Mouse (Mus musculus) intestine, postnatal 0 days (tissue): ENCODE data around the gene Slc44a2. TPM values are rescaled to one million over a fixed set of nuclear protein-coding genes. Genes with fewer than 3 reads are reported as not detected.
A peak's percentile ranks its signal among the peaks of the same experiment; 100 is the strongest.

Experiments used
- ATAC-seq: fragments of 200-750 bp; cut with Nextera tagmentation; 2 replicates; pipeline ENCODE4 v1.8.0; 2017; ENCODE audit warnings: mild to moderate bottlenecking, moderate TSS enrichment, moderate library complexity
- H3K27ac ChIP-seq: fragments of 300-500 bp; sonication (generic); 2 replicates; pipeline ENCODE4 v1.5.1; 2014; ENCODE audit warnings: mild to moderate bottlenecking, low read depth, low read length, moderate library complexity
- H3K27me3 ChIP-seq: fragments of 300-500 bp; sonication (generic); replicated peaks from 2 replicates; pipeline ENCODE4 v1.6.1; 2014; ENCODE audit warnings: low read length, mixed read lengths; ENCODE audit not compliant: control insufficient read depth, insufficient read depth
- H3K36me3 ChIP-seq: fragments of 300-500 bp; sonication (generic); 2 replicates; pipeline ENCODE4 v1.6.1; 2014; ENCODE audit warnings: mild to moderate bottlenecking, moderate library complexity; ENCODE audit not compliant: control insufficient read depth, insufficient read depth
- H3K4me1 ChIP-seq: fragments of 300-500 bp; sonication (generic); replicated peaks from 2 replicates; pipeline ENCODE4 v1.6.1; 2014; ENCODE audit warnings: antibody characterized with exemption, low read length, mixed read lengths; ENCODE audit not compliant: control insufficient read depth, insufficient read depth
- H3K4me2 ChIP-seq: fragments of 300-500 bp; sonication (generic); replicated peaks from 2 replicates; pipeline ENCODE4 v1.6.1; 2014; ENCODE audit warnings: low read depth, mild to moderate bottlenecking, moderate library complexity
- H3K4me3 ChIP-seq: fragments of 300-500 bp; sonication (generic); 2 replicates; pipeline ENCODE4 v1.5.1; 2014; ENCODE audit warnings: low read depth, low read length
- H3K9ac ChIP-seq: fragments of 300-500 bp; sonication (generic); 2 replicates; pipeline ENCODE4 v1.6.1; 2014; ENCODE audit warnings: mild to moderate bottlenecking, low read depth, low read length
- H3K9me3 ChIP-seq: fragments of 300-500 bp; sonication (generic); 2 replicates; pipeline ENCODE4 v1.6.1; 2016; ENCODE audit warnings: mixed run types; ENCODE audit not compliant: control insufficient read depth
- CTCF ChIP-seq: sonication (generic); IDR thresholded peaks from 2 replicates; pipeline ENCODE4 v1.5.1; 2016; ENCODE audit warnings: low read depth, mild to moderate bottlenecking, control low read depth, antibody characterized with exemption, moderate library complexity
- WGBS: fragments of 180-500 bp; shearing (Covaris S2); extraction: QIAGEN DNeasy Blood & Tissue Kit; methylation state at CpG from one replicate; pipeline ENCODE4 v1.1.7; 2014; 5-methylcytosine and 5-hydroxymethylcytosine counted together
- polyA plus RNA-seq: library from polyadenylated mRNA; unstranded; fragments of >200 nt; fragmentation: Nextera tagmentation; extraction: Ambion mirVana; gene quantifications from 2 replicates; pipeline ENCODE4 v1.2.1, GENCODE M21; 2015

Slc44a2 gene
- polyA plus RNA-seq, 1 experiment from 2014 or later: 13.3 TPM

DNA sequence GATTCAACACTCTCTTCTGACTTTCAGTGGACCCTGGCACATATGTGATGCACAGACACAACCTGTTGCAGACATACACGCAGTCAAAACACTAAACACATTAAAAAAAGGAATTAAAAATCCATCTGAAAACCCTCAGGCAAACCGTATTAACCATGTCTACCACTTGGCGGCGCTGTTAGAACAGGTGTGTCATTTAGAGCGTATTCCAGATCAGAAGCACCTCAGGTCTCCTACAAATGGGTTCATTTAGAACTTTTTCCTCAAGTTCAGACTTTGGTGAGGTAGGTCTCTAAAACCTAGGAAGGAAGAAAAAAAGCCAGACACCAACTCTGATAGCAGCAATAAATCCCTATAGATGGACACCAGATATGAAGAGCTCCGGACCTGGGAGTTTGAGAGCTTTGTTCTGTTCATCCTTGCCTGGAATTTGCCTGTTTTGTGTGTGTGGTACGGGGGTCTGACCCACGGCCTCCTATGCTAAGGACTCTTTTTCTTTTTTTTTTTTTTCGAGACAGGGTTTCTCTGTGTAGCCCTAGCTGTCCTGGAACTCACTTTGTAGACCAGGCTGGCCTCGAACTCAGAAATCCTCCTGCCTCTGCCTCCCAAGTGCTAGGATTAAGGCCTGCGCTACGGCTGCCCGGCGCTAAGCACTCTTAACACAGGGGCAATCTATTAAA, 46.2 kb downstream of the Slc44a2 start:
- peak; percentile 85 for TF ChIP-seq CTCF
- peak; percentile 2; the same call in 1 of the 2 replicates for ATAC-seq
- H3K27ac ChIP-seq: peak overlapping the region; percentile 24; the same call in 1 of the 2 replicates
- 29% methylated on average over 14 of the region's 14 CpGs for WGBS
- H3K4me2 ChIP-seq: peak overlapping the region; percentile 60
- H3K4me1 ChIP-seq: no peaks in the 10 kb centered on the region
- peak overlapping the region; percentile 25 for H3K4me3 ChIP-seq
- no peaks in the 10 kb centered on the region for H3K27me3 ChIP-seq
- H3K9me3 ChIP-seq: no peaks in the 10 kb centered on the region
- no peak overlapping the region for H3K9ac ChIP-seq
- no peaks in the 10 kb centered on the region for H3K36me3 ChIP-seq

DNA sequence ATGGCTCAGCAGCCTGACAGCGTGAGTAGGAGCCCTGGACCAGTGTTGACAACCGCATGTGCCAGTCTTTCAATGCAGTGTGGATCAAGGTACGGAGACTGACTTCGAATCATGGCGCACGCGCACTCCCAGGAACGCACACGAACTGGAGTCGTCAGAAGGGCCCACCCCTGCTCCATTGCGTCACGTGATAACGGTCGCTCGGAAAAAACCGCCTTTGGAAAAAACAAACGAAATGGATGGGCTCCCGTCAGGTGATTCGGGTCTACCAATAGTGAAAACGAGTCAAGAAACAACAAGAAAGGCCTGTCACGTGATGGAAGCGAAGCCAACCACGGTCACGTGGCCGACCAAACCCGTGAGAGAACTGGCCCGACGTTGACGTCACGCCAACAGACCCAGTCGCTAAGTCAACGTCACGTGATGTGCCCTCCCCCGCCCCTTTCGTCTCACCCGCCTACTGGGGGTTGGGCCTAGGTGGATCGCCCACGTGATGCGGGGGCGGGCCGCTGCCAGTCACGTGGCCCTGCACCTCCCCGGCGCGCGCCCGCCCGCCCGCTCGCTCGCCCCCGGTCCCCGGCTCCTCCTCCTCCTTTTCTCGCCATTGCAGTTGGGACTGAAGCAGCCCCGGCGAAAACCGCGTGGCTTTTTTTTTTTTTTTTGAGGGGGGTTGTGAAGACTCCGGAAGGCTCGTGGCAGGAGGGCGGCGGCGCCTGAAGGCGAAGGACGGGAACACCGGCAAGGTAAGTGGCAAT, 47.0 kb downstream of the Slc44a2 start, which contains the start of gene Ilf3:
Gene Ilf3, plus strand, starts transcription at position 515 of the 755 bp plus-strand sequence.
- peak within 1 kb of the TSS; percentile 70 for H3K9ac ChIP-seq
- WGBS: 1% methylated on average over 66 of the region's 66 CpGs
- no peaks in the 10 kb centered on the region for H3K36me3 ChIP-seq
- H3K4me2 ChIP-seq: peak within 1 kb of the TSS; percentile 77
- no peaks in the 10 kb centered on the region for H3K4me1 ChIP-seq
- H3K27me3 ChIP-seq: no peaks in the 10 kb centered on the region
- peak within 1 kb of the TSS; percentile 78 for H3K4me3 ChIP-seq
- no peak for TF ChIP-seq CTCF
- ATAC-seq: peak; percentile 89
- no peaks in the 10 kb centered on the region for H3K9me3 ChIP-seq
- peak within 1 kb of the TSS; percentile 54 for H3K27ac ChIP-seq

DNA sequence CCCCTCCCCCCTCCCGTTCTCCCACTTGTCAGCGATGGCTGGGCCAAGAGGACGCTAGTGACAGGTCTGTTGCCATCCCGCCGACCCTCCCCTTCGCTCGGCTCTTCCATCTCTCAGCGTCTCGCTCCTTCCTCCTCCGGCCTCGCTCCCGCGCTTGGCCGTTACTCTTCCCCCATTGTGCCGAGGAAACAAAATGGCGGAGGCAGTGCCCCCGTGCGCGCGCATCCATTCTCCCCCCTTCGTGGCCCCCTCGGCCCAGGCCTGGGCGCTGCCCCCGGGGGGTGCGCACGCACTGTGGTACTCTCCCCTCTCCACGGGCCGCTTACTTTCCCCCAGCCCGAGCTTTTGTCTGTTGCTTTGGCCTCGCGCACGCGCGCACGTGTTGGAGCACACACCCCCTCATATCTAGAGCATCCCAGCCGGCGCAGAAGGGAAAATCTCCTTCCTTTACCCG, 47.7 kb downstream of the Slc44a2 start:
- H3K9ac ChIP-seq: peak overlapping the region; percentile 70
- peak overlapping the region; percentile 54 for H3K27ac ChIP-seq
- H3K36me3 ChIP-seq: no peaks in the 10 kb centered on the region
- H3K4me3 ChIP-seq: peak overlapping the region; percentile 78
- peak; percentile 38 for ATAC-seq
- no peaks in the 10 kb centered on the region for H3K27me3 ChIP-seq
- WGBS: under 1% methylated on average over 37 of the region's 38 CpGs
- H3K9me3 ChIP-seq: no peaks in the 10 kb centered on the region
- no peak for TF ChIP-seq CTCF
- peak overlapping the region; percentile 77 for H3K4me2 ChIP-seq
- no peaks in the 10 kb centered on the region for H3K4me1 ChIP-seq

DNA sequence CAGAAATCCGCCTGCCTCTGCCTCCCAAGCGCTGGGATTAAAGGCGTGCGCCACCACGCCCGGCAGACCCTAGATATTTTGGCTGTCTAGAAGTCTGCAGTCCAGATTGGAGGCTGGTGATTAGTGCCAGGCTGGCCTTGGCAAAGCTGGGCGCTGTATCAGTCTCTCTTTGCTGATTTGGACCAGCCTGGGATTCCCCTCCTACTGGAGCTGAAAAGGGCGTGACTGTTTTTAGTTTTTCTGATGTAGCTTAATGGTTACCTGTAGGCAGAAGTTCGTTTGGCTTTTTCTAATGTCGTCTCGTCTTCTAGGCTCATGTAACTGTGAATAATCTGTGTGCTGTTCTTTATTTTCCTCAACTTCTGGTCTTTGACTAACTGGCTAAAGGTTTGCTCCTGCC, 48.6 kb downstream of the Slc44a2 start:
- Histone ChIP-seq H3K4me1 (no peaks in the 10 kb centered on the region), H3K27ac (no peak overlapping the region), H3K36me3 (no peaks in the 10 kb centered on the region), H3K9me3 (no peaks in the 10 kb centered on the region), H3K9ac (no peak overlapping the region), H3K4me2 (peak overlapping the region; percentile 77), H3K4me3 (peak overlapping the region; percentile 78), H3K27me3 (no peaks in the 10 kb centered on the region)
- ATAC-seq: no peak
- no peak for TF ChIP-seq CTCF
- WGBS: 49% methylated on average over 11 of the region's 11 CpGs

DNA sequence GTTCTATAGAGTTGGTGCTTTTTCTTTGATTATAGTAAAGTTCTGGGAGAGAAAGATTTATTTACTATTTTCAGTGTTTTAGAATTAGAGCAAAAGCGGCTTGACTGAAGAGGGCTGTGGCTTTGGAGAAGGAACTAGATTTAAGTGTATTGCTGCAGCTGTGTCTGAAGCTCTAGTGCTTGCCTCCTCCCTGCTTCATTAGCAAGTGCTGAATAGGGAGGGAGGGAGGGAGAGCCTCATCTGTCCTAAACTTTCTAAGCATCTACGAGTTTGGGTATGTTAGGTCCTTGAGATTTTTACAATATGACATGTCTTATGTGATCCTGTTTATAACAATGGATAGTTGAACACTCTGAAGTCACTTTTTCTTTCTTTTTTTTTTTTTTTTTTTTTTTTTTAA, 50.4 kb downstream of the Slc44a2 start:
- Histone ChIP-seq H3K36me3 (no peaks in the 10 kb centered on the region), H3K4me1 (no peaks in the 10 kb centered on the region), H3K27ac (no peak overlapping the region), H3K27me3 (no peaks in the 10 kb centered on the region), H3K9ac (no peak overlapping the region), H3K4me2 (no peak overlapping the region), H3K9me3 (no peaks in the 10 kb centered on the region), H3K4me3 (no peak overlapping the region)
- 72% methylated on average over 2 of the region's 2 CpGs for WGBS
- no peak for TF ChIP-seq CTCF
- ATAC-seq: no peak

DNA sequence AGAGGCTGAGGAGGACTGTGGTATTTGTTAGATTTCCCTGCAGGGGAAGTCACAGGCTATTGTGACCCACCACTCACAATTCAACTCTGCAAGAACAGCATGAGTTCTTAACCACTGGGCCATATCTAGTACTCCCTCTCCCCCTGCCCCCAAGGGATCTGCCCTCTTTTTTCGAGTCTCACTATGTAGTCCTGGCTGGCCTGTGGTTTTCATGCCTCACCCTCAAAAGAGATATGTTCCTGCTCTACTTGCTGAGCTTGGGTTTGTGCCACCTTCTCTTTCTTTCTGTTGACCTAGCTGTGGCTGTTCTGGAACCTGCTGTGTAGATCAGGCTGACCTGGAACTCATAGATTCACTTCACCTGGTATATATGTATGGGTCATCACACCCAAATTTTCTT, 52.0 kb downstream of the Slc44a2 start:
- Histone ChIP-seq H3K4me2 (no peak overlapping the region), H3K27me3 (no peaks in the 10 kb centered on the region), H3K9me3 (no peaks in the 10 kb centered on the region), H3K27ac (no peak overlapping the region), H3K36me3 (no peaks in the 10 kb centered on the region; the same call in 1 of the 2 replicates), H3K4me1 (no peaks in the 10 kb centered on the region), H3K4me3 (no peak overlapping the region), H3K9ac (no peak overlapping the region)
- TF ChIP-seq CTCF: no peak
- WGBS: 74% methylated on average over 1 of the region's 1 CpGs
- ATAC-seq: no peak
